Mouse (Mus musculus) frontal cortex, postnatal 36 days (tissue): ENCODE data around the gene Sik3.
"Not testable (repeated sequence)": the region's sequence is repeated elsewhere in the genome, so short reads cannot be mapped to it uniquely, and the experiment has no call there.

Experiments used
- DNase-seq, 2 experiments: peaks; one replicate each; pipeline ENCODE4 v3.0.0; 2022; ENCODE audit warnings: low spot score in 2 of 2

Sik3 gene

GRCm38 (mm10) chr9:46151704-46152040 is 139.1 kb downstream of the Sik3 start:
- no peak for DNase-seq

GRCm38 (mm10) chr9:46152067-46153015 is 139.7 kb downstream of the Sik3 start:
- DNase-seq: no peak

- no peak for DNase-seq
Observed at GRCm38 (mm10) chr9:46154469-46154868, 141.8 kb downstream of the Sik3 start.

GRCm38 (mm10) chr9:46155026-46155425 is 142.4 kb downstream of the Sik3 start:
- DNase-seq: no peak

- not testable (repeated sequence) for DNase-seq
Observed at GRCm38 (mm10) chr9:46155818-46156217, 143.2 kb downstream of the Sik3 start.

GRCm38 (mm10) chr9:46156711-46157110 is 144.1 kb downstream of the Sik3 start:
- DNase-seq: no peak

GRCm38 (mm10) chr9:46158273-46158813 is 145.7 kb downstream of the Sik3 start:
- DNase-seq: no peak

- DNase-seq: no peak
Observed at GRCm38 (mm10) chr9:46163430-46163829, 150.8 kb downstream of the Sik3 start.

- DNase-seq: no peak
Observed at GRCm38 (mm10) chr9:46168802-46169201, 156.2 kb downstream of the Sik3 start.

- DNase-seq: no peak
Observed at GRCm38 (mm10) chr9:46172251-46172650, 159.6 kb downstream of the Sik3 start.

GRCm38 (mm10) chr9:46172953-46173352 is 160.3 kb downstream of the Sik3 start:
- no peak for DNase-seq

- no peak for DNase-seq
Observed at GRCm38 (mm10) chr9:46173919-46174318, 161.3 kb downstream of the Sik3 start.

- DNase-seq: no peak
Observed at GRCm38 (mm10) chr9:46174770-46175294, 162.2 kb downstream of the Sik3 start.

- no peak for DNase-seq
Observed at GRCm38 (mm10) chr9:46175300-46175699, 162.7 kb downstream of the Sik3 start.

GRCm38 (mm10) chr9:46175938-46176375 is 163.3 kb downstream of the Sik3 start:
- no peak for DNase-seq

GRCm38 (mm10) chr9:46176613-46177012 is 164.0 kb downstream of the Sik3 start:
- DNase-seq: no peak

GRCm38 (mm10) chr9:46178595-46178994 is 166.0 kb downstream of the Sik3 start:
- DNase-seq: no peak

- no peak for DNase-seq
Observed at GRCm38 (mm10) chr9:46181297-46181696, 168.7 kb downstream of the Sik3 start.

- no peak for DNase-seq
Observed at GRCm38 (mm10) chr9:46184542-46184941, 171.9 kb downstream of the Sik3 start.

GRCm38 (mm10) chr9:46185191-46185590 is 172.6 kb downstream of the Sik3 start:
- DNase-seq: peak in 1 of 2 experiments; percentile 29

- DNase-seq: no peak
Observed at GRCm38 (mm10) chr9:46186387-46186786, 173.8 kb downstream of the Sik3 start.

GRCm38 (mm10) chr9:46188370-46188769 is 175.8 kb downstream of the Sik3 start:
- no peak for DNase-seq

GRCm38 (mm10) chr9:46188956-46189355 is 176.3 kb downstream of the Sik3 start:
- no peak for DNase-seq
